Mouse (Mus musculus) c-Kit-positive CD71-negative TER-119-negative erythroid progenitor cells, embryonic 14.5 days (primary cell): ENCODE results near the gene Zfp536.

Experiments used
- DNase-seq: peaks from one replicate; pipeline ENCODE4 v3.0.0-alpha.2; 2013; ENCODE audit warnings: low read depth

Zfp536 gene

GRCm38 (mm10) chr7:37689561-37690305 lies 83.7 kb downstream of the Zfp536 start:
- DNase-seq, result no peak

DNA sequence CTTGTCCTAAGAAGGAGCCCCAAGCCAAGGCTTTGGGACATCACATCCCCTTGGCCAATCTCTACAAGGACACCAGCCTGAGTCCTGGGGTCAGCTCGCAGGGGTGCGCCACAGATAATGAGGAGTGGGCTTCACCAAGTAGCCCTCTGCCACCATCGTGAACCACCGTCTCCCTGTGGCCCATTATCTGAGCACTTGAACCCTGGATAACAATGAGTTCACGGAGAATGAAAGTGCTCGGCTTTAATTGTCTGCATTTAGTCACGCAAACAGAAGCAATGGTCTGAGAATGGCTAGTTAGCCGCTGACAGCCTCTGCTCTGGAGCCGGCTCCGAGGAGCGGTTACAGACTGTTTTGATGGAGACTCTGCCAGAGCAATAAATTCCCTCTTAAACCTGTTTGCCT lies 84.3 kb downstream of the Zfp536 start:
- no peak for DNase-seq

DNA sequence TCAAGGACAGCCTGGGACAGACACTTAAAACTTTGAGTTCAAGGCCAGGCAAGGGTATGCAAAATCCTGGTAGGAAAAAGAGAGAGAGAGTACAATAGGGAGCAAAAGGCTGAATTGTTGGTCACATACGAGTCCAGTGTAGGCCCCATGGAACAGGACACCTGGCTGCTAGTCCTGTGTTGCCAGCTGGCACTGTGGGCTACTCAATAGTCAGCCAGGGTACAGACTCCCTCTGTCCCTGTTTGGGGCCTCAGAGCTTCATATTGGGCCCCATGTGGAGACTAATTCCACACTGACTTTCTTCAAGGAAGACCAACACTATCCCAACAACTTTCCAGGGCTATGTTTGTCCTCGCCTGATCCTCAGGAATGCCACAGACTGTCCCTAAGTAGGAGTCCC lies 87.1 kb downstream of the Zfp536 start:
- DNase-seq, result no peak

DNA sequence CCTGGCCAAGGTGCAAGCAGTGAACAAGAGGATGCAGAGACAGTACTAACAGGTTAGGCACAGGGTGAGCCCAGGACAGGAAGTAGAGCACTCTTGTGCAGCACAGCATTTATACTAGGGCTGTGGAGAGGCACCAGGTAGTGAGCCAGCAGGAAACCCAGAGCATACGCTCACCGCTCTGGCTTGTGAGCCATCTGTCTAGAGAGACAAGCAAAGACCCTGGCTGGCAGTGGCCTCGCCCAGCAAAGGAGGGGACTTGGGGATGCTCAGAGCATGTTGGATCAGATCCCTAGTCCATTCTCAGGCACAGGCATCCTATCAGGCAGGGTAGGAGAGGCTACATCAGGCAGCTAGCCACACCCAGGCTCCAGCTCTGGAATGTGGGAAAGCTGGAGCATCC lies 88.2 kb downstream of the Zfp536 start:
- DNase-seq, result no peak

GRCm38 (mm10) chr7:37681335-37681734 lies 92.1 kb downstream of the Zfp536 start:
- no peak for DNase-seq

- DNase-seq, result no peak
Measured at GRCm38 (mm10) chr7:37663676-37664365, 109.6 kb downstream of the Zfp536 start.

- no peak for DNase-seq
Measured at GRCm38 (mm10) chr7:37648671-37649070, 124.8 kb downstream of the Zfp536 start.

- no peak for DNase-seq
Measured at GRCm38 (mm10) chr7:37647917-37648615, 125.4 kb downstream of the Zfp536 start.

GRCm38 (mm10) chr7:37639740-37640397 lies 133.6 kb downstream of the Zfp536 start:
- DNase-seq, result no peak

- DNase-seq, result no peak
Measured at GRCm38 (mm10) chr7:37634812-37635211, 138.6 kb downstream of the Zfp536 start.

DNA sequence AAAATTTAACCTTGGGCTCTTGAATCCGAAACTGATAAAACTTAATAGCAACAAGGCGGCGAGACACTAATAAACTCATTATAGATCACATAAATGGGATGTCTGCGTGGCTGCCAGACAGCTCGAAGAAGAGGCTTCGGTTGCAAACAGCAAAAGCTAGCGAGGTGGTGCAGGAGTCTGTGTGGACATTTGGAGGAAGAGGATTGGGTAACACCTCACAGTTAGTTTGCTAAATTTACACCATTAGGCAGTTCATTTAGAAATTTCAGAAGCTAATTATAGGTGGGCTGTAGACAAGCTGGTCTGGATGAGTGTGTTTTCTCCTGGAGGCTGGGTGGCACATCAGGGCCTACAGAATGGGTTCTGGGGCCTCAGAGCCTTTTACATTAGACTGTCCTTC lies 143.0 kb downstream of the Zfp536 start:
- DNase-seq, result no peak

DNA sequence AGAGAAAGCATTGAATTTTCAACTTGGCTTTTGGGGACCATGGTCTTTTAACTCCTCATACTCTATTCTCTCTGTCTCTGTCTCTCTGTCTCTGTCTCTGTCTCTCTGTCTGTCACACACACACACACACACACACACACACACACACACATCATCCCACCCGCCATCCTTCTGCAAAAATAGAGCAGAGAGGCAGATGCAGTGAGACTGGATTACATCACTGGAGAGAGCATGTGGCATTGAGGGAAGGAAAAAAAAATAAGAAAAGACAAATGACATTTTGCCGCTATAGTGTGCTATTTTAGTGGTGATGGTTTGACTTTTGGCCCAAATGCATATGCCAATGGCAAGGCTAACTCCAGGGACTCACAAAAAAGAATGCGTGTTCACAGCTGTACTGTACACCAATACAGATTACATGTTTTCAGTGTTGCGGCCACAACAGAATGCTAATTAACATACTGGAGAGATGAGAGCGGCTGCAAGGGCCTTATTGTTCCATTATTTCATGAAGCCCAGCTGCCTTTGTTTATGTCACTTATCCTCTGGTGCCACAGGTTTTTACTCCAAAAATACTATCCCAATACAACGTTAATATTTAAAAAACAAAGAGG lies 145.4 kb downstream of the Zfp536 start:
- DNase-seq, result no peak

GRCm38 (mm10) chr7:37625758-37626157 lies 147.7 kb downstream of the Zfp536 start:
- DNase-seq, result no peak

DNA sequence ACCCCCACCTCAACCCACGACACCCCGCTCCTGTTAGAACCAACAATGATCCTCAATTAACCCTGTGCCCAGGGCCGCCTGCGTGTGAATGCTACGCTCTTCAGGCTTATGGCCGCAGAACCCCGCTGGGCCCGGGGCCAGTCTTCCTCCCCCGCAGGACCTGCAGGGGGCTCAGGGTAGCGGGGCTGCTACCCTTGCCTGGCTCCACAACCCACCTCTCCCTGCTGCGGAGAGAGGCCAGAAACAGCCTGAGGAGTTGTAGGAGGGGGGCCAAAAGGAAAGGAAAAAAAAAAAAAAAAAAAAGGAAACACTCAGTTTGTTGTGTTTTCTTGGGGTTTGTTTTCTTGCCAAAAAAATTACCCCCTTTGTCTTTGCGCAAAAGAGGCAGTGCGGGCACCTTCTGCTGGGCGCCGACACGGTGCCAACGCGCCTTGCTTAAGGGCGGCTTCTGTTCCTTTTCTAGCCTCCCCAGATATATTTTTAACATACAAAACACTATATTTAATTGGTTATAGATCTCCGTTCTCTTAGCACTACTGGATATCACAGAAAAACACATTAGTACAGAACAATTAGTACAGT lies 148.6 kb downstream of the Zfp536 start:
- no peak for DNase-seq

DNA sequence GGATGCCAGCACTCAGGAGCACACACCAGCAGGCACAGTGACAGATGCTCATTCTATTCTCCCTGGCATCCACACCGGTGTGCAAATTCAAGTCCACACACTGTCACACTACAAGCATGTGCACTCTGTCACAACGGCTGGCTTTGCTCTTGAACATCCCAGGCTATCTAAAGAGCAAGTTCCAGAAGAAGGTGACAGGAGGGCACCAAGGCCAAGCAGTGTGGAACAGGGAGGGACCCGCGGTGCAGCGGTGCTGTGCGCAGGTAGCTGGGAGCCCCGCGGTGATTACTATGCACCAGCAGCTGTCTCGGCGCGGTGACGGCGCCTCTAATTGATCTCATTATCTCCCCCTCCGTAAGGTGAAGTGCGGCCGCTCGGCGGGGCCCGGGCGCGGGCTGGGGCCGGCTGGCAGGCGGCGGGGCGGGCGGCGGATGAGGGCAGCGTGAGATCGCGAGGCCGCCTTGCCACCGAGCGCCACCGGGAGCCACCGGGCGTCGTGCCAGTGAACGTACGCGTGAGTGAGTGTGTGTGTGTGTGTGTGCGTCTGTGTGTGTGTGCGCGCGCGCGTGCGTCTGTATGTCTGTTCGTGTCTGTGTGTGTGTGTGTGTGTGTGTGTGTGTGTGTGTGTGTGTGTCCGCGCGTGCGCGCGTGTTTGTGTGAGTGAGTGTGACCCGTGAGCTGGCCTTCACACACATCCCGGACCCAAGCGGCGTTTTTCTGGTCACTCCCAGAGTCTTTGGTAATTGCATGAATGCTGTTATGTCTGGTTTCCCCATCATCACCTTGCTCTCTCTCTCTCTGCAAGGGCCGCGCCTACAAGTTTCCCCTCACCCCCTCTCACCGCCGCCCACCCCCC lies 149.3 kb downstream of the Zfp536 start:
- DNase-seq, result no peak

DNA sequence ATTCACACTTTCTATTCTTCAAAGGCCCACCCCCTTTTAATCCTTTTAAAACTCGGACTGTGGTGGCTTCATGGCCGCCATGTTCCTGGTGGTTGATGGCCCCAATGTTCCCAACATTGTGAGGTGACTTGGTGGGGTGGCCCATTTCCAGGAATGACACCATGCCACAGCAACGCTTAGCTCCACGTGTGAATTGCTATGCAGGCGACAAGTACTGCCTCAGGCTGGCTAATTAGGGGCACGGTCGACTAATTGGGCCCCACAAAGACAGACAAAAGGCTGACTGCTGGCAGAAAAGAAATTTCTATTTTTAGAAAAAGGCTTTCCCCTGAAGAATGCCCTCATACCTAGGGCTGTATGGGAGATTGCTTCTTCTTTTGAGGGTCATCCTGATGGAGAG lies 154.2 kb downstream of the Zfp536 start:
- DNase-seq, result no peak

GRCm38 (mm10) chr7:37617880-37618279 lies 155.6 kb downstream of the Zfp536 start:
- DNase-seq, result no peak

- no peak for DNase-seq
Measured at GRCm38 (mm10) chr7:37615932-37616331, 157.5 kb downstream of the Zfp536 start.

- no peak for DNase-seq
Measured at GRCm38 (mm10) chr7:37614381-37614780, 159.1 kb downstream of the Zfp536 start.

- DNase-seq, result no peak
Measured at GRCm38 (mm10) chr7:37608556-37608955, 164.9 kb downstream of the Zfp536 start.

DNA sequence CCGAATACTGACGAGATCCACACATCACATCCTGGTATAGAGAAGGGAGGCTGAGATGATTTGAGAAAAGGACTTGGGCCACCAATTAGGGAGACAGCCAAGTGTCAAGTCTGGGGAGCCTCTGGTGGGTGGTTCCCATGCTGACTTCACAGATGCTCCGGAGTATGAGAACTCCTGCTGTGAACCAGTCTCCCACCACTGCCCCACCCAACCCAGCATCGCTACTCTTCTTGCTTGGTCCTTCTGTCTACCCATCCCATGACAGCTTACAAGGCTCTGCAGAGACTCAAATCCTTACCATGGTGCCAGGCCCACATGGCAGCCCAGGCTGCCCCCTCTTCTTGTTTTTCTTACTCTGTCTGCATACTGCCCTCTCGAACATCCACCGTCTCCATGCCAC lies 165.5 kb downstream of the Zfp536 start:
- DNase-seq, result no peak
